Mouse (Mus musculus): Measurements from ENCODE around the gene Ugcg.

DNA sequence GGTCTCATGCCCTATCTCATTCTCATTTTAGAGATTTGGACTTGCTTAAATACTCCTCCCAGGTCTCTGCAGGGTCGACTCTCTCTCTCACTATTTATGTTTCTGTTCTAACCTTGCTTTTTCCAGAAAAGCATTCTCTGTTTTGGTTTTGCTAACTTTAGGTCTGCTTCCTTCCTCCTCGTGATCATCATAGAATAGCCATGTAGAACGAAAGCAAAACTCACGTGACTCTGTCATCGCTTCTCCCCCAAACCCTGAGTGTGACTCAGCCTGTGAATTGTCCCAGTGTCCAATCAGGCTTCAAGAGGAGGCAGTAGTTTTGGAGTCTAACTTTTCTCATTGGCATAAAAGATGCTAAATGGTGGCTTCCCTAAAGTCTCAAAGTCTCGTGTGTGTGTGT, 65.3 kb downstream of the Ugcg start:
- TF ChIP-seq POLR2A (IDR thresholded peaks at IDR 0.05; ENCODE audit: insufficient read length, low read depth), result no peak
- TF ChIP-seq MYOG (IDR thresholded peaks at IDR 0.05; ENCODE audit: control insufficient read depth in 1 of 3, insufficient read depth in 1 of 3, insufficient read length in 2 of 3, low read depth in 2 of 3), result no peak
- no peak for TF ChIP-seq E2F4 (IDR thresholded peaks at IDR 0.05; ENCODE audit: insufficient read depth)
- no peak for TF ChIP-seq REST (IDR thresholded peaks at IDR 0.05; ENCODE audit: insufficient read depth, insufficient read length)
- TF ChIP-seq USF1 (IDR thresholded peaks at IDR 0.05; ENCODE audit: low read depth), result no peak

All from myocyte (in vitro differentiated cells).